Mouse (Mus musculus) G1E-ER4 (cell line): Measurements from ENCODE around the gene Cfap100. TPM values are rescaled to one million over a fixed set of nuclear protein-coding genes. Genes with fewer than 3 reads are reported as not detected.
A peak's percentile ranks its signal among the peaks of the same experiment; 100 is the strongest.

Source experiments
- GATA1 ChIP-seq: IDR thresholded peaks from one replicate; pipeline ENCODE4 v1.8.0; 2012; ENCODE audit warnings: low read length, inconsistent platforms
- polyA plus RNA-seq: library from polyadenylated mRNA; stranded (reverse); fragments of >175 nt; gene quantifications from 2 replicates; pipeline ENCODE4 v1.2.3, GENCODE M21; 2012

The Cfap100 gene
- polyA plus RNA-seq, 1 experiment, result not detected

GRCm38 (mm10) chr6:90429911-90430310 lies 1.3 kb upstream of the Cfap100 start:
- no peak for TF ChIP-seq GATA1

DNA sequence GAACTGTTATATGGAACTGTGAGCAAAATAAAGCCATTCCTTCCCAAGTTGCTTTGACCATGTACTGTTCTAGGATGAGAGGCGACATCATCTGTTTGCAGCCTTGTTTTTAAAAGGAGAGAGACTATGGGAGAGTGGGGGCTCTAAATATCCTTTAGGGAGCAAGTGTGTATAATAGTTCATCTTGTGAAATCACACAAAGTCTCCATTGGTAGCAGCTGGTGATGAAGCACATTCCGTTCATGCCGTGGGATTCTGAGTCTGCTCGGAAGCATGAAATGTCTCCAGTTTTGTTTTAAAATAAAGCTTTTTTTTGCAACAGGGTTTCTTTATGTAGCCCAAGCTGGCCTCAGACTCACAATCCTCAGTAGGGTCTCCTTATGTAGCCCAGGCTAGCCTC lies 2.6 kb downstream of the Cfap100 start:
- no peak for TF ChIP-seq GATA1

GRCm38 (mm10) chr6:90425361-90425760 lies 3.2 kb downstream of the Cfap100 start:
- no peak for TF ChIP-seq GATA1

DNA sequence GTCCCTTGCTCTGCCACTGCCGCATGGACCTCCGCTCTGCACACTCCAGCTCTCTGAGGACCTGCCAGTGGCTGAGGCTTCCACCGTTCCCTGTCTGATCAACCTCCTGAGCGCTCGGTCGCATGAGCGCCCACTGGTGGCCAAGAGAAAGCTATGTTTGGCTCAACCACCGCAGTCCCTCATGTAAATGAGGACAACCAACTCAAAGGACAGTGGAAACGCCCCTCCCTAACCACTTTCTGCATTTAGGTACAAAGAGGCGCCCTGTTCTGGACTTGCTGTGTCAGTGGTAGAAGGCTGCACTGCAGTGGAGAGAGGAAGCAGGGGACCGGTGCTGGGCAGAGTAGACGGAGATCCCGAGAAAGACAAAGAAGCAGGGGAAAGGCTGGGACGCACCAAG lies 6.0 kb downstream of the Cfap100 start:
- TF ChIP-seq GATA1, result no peak

DNA sequence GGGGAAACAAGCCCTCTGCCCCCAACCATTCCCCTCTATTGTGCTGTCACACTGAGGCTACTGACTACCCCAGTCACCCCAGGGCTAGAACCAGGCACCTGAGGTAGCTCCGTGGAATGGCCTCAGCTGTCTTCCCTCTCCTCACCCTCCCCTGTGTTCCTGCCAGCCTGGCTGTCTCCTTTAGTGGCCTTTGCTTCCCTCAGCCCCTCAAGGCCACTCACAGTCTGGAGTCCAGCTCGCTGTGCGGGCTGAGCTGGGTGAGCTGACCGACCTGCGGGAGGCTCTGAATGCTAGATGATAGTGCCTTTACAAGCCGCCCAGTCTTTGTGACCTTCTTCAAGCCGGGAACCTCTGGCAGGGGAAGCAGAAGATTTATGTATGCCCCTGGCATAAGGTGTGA lies 16.7 kb downstream of the Cfap100 start:
- TF ChIP-seq GATA1, result no peak

DNA sequence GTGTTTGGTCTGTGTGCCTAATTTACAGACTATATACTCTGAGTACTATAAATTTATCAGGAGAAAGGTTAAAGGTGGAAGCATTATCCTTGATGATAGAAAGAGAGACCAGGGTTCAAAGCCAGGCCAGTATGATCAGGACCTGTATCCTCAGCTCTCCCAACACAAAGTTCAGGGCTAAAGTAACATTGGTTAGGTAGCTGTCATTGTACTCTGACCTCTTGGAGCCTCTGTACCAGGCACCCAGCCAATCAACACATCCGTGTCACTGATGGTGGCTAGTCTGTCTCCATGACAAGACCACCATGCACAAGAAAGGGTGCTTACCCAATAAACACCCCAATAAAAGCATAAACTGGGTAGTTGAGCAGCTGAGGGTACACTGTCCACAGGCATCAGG lies 17.6 kb downstream of the Cfap100 start:
- TF ChIP-seq GATA1, result no peak

DNA sequence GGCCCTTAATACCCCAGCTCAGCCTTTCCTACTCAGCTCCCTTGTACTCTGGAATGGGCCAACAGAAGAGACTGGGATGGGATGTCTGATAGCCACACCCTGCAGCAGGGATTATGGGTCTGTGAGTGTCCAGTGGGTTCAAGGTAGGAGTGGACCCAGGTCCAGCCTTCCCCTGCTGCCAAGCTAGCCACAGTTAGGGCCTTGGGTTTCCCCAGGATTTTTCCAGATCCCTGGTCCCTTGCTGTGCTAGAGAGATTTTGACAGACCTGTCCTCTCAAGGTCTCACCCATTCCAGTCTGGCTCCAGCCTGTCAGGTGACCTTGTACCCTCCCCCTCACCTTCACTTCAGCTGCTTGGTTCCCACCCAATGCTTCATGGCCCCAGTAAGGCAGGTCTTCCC lies 20.0 kb downstream of the Cfap100 start:
- TF ChIP-seq GATA1, result no peak

- no peak for TF ChIP-seq GATA1
Observed at GRCm38 (mm10) chr6:90397291-90397690, 31.3 kb downstream of the Cfap100 start.

GRCm38 (mm10) chr6:90395751-90396150 lies 32.8 kb downstream of the Cfap100 start:
- TF ChIP-seq GATA1, result no peak

DNA sequence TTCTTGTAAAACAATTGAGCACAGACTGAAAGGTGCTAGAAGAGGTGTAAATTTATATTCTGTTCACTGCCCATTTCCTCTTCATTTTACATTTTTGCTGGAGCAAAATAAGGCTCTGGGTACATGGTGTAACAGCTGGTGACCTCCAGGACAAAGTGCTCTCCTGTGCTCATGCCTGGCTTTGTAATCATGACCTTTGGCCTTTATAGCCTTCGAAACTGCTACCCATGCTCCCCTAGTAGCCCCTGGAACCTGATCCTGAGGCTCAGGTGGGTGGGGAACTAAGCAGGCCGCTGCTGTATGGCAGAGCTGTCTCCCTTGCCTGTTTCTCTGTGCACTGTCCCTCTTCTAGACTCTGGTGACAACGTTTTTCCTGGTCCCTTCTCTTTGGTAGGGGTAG lies 34.6 kb downstream of the Cfap100 start:
- no peak for TF ChIP-seq GATA1

GRCm38 (mm10) chr6:90390629-90391028 lies 38.0 kb downstream of the Cfap100 start:
- TF ChIP-seq GATA1, result no peak

DNA sequence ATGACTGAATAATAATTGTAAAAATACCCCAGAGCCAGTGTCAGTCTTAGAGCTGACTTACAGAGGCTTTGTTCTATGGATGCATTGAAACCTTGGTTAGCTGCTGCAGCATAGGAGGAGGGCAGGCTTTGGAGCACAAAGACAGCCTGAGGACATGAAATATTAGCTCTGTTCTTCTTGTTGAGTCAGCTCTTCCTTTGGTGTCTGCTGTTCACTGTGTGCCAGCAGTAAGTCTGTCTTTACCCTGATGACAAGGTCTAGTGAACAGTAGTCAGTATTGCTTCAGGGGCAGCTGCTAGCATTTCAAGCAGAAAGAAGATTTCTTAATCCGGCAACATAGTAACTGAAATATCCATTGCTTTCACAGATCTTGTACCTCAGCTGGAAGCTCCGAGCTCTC lies 47.1 kb downstream of the Cfap100 start:
- TF ChIP-seq GATA1, result no peak

DNA sequence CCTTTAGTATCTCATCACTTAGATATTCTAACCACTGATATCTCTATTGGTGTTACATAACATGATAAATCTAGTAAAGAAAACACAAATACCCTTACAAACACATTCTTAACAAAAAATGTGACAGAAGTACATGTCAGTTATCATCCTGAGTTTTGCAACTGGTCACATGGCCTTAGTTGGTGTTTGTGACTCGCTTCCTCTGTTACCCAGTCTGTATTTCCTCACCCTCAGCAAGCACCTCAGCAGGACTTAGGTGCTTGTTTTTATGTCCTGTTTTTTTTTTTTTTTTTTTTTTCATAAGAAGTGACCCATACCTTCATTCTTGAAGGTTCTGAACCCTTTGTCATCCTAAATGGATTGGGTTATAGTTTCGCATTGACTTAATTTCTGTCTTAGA lies 50.9 kb downstream of the Cfap100 start:
- TF ChIP-seq GATA1, result no peak

- peak; percentile 80 for TF ChIP-seq GATA1
Observed at GRCm38 (mm10) chr6:90374647-90375046, 54.0 kb downstream of the Cfap100 start.

- TF ChIP-seq GATA1, result no peak
Observed at GRCm38 (mm10) chr6:90369725-90370553, 58.7 kb downstream of the Cfap100 start.

- TF ChIP-seq GATA1, result no peak
Observed at GRCm38 (mm10) chr6:90368976-90369724, 59.4 kb downstream of the Cfap100 start, which contains the start of gene Zxdc. Zxdc (plus strand) TSS chr6:90369492.

DNA sequence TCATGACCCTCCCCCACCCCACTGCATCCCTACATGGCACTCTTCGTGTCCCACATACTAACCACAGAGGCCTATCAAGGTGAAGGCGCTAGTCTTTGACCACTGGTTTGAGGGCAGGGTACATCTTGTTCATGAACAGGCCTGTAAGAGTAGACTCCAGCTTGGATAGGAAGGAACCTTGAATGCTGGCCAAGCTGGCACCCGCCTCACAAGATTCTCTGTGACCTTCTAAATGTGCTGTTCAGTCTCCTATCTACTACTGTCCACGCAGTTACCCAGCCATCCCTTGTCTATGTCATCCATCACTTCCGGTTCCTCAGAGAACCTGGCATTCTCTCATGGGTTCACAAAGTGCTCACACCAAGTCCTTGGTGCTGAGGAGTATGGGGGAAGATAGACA lies 65.3 kb downstream of the Cfap100 start:
- no peak for TF ChIP-seq GATA1
